Mouse (Mus musculus) neural tube, embryonic 11.5 days (tissue): ENCODE results near the gene Nipal1. TPM values are rescaled to one million over a fixed set of nuclear protein-coding genes. Genes with fewer than 3 reads are reported as not detected.

ENCODE experiments used
- ATAC-seq: fragments of 200-750 bp; cut with Nextera tagmentation; 2 replicates; pipeline ENCODE4 v1.8.0; 2017; ENCODE audit warnings: moderate number of reproducible peaks, mild to moderate bottlenecking, moderate TSS enrichment, moderate library complexity; ENCODE audit not compliant: insufficient read depth, low FRiP score, low TSS enrichment
- DNase-seq: peaks from one replicate; pipeline ENCODE4 v3.0.0-alpha.2; 2015; ENCODE audit warnings: low spot score
- H3K27ac ChIP-seq: fragments of 300-500 bp; sonication (generic); 2 replicates; pipeline ENCODE4 v1.5.1; 2014; ENCODE audit warnings: low read depth, mild to moderate bottlenecking, low read length
- H3K27me3 ChIP-seq: fragments of 300-500 bp; sonication (generic); 2 replicates; pipeline ENCODE4 v1.6.1; 2014; ENCODE audit warnings: mild to moderate bottlenecking, low read length, mixed read lengths; ENCODE audit not compliant: control insufficient read depth, insufficient read depth
- H3K36me3 ChIP-seq: fragments of 300-500 bp; sonication (generic); 2 replicates; pipeline ENCODE4 v1.6.1; 2014; ENCODE audit warnings: mild to moderate bottlenecking, low read length, moderate library complexity, mixed read lengths; ENCODE audit not compliant: control insufficient read depth, insufficient read depth
- H3K4me1 ChIP-seq: fragments of 300-500 bp; sonication (generic); 2 replicates; pipeline ENCODE4 v1.6.1; 2014; ENCODE audit warnings: low read length, mixed read lengths; ENCODE audit not compliant: control insufficient read depth, insufficient read depth
- H3K4me2 ChIP-seq: fragments of 300-500 bp; sonication (generic); 2 replicates; pipeline ENCODE4 v1.6.1; 2014; ENCODE audit warnings: low read depth, mild to moderate bottlenecking, moderate library complexity
- H3K4me3 ChIP-seq: fragments of 300-500 bp; sonication (generic); 2 replicates; pipeline ENCODE4 v1.5.1; 2014; ENCODE audit warnings: low read depth, low read length
- H3K9ac ChIP-seq: fragments of 300-500 bp; sonication (generic); 2 replicates; pipeline ENCODE4 v1.6.1; 2014; ENCODE audit warnings: mild to moderate bottlenecking, low read length
- H3K9me3 ChIP-seq: fragments of 300-500 bp; sonication (generic); 2 replicates; pipeline ENCODE4 v1.6.1; 2016; ENCODE audit warnings: low read length; ENCODE audit not compliant: control insufficient read depth
- WGBS: fragments of 180-500 bp; shearing (Covaris S2); extraction: QIAGEN DNeasy Blood & Tissue Kit; methylation state at CpG from one replicate; pipeline ENCODE4 v1.1.7; 2014; 5-methylcytosine and 5-hydroxymethylcytosine counted together
- polyA plus RNA-seq: library from polyadenylated mRNA; unstranded; fragments of >200 nt; fragmentation: Nextera tagmentation; extraction: Ambion mirVana; gene quantifications from 2 replicates; pipeline ENCODE4 v1.2.1, GENCODE M21; 2014

The Nipal1 gene
- polyA plus RNA-seq, 1 experiment from 2014 or later, result 0.56 TPM

- no peaks in the 10 kb centered on the region for H3K27me3 ChIP-seq
- DNase-seq, result no peak
- H3K36me3 ChIP-seq, result no peaks in the 10 kb centered on the region
- H3K9ac ChIP-seq, result no peak overlapping the region
- H3K27ac ChIP-seq, result no peak overlapping the region
- H3K9me3 ChIP-seq, result no peaks in the 10 kb centered on the region
- no peak overlapping the region for H3K4me2 ChIP-seq
- no peak for ATAC-seq
- H3K4me1 ChIP-seq, result no peaks in the 10 kb centered on the region
- no peak overlapping the region for H3K4me3 ChIP-seq
Measured at GRCm38 (mm10) chr5:72702202-72702601, 54.6 kb downstream of the Nipal1 start.

- H3K36me3 ChIP-seq, result no peaks in the 10 kb centered on the region
- H3K4me1 ChIP-seq, result no peaks in the 10 kb centered on the region
- no peak overlapping the region for H3K27ac ChIP-seq
- no peak overlapping the region for H3K4me2 ChIP-seq
- DNase-seq, result no peak
- no peak overlapping the region for H3K4me3 ChIP-seq
- no peaks in the 10 kb centered on the region for H3K27me3 ChIP-seq
- no peaks in the 10 kb centered on the region for H3K9me3 ChIP-seq
- H3K9ac ChIP-seq, result no peak overlapping the region
- WGBS, result 49% methylated on average over 10 of the region's 10 CpGs
- ATAC-seq, result no peak
Measured at GRCm38 (mm10) chr5:72706095-72706494, 58.5 kb downstream of the Nipal1 start.

GRCm38 (mm10) chr5:72706722-72707121 is 59.1 kb downstream of the Nipal1 start:
- Histone ChIP-seq H3K27me3 (no peaks in the 10 kb centered on the region), H3K9ac (no peak overlapping the region), H3K9me3 (no peaks in the 10 kb centered on the region), H3K4me3 (no peak overlapping the region), H3K4me2 (no peak overlapping the region), H3K4me1 (no peaks in the 10 kb centered on the region), H3K36me3 (no peaks in the 10 kb centered on the region), H3K27ac (no peak overlapping the region)
- ATAC-seq, result no peak
- 63% methylated on average over 10 of the region's 10 CpGs for WGBS
- no peak for DNase-seq

DNA sequence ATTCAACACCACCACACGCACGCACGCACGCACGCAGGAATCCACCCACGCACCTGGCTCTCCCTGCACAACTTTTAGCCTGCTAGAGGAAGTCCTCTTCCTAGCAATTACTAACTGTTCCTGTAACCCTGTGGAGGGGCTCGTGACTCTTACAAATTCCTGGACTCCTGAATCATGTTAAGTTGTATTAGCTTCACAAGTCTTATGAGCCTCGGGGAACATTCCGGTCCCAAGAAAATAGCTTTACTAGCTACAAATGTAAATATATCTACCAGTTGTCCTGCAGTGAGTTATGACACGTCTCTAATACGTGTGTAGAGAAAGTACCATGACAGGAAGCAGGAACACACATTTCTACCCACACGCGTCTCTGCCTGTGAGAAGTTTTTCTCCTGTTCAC is 61.9 kb downstream of the Nipal1 start:
- H3K27ac ChIP-seq, result no peak overlapping the region
- H3K4me3 ChIP-seq, result no peak overlapping the region
- no peaks in the 10 kb centered on the region for H3K4me1 ChIP-seq
- no peaks in the 10 kb centered on the region for H3K9me3 ChIP-seq
- no peak for ATAC-seq
- no peak overlapping the region for H3K9ac ChIP-seq
- H3K4me2 ChIP-seq, result no peak overlapping the region
- H3K36me3 ChIP-seq, result no peaks in the 10 kb centered on the region
- 87% methylated on average over 13 of the region's 13 CpGs for WGBS
- no peak for DNase-seq
- no peaks in the 10 kb centered on the region for H3K27me3 ChIP-seq

DNA sequence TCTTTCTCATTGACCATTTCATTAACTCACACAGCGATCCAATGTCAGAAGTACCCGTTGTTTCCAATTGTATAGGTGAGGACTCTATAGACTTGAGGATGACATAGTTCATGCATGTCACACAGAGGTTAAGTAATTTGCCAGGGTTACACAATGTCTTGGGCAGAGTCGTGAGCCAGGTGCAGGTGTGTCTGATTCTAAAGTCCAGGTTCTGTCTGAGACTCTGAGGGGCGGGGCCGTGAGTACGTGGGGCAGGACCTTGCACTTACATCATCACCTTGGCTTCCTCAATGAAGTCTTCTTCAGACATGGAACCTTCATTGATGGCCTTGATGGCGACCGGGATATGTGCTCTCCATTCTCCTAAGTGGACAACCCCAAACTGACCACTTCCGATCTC is 62.4 kb downstream of the Nipal1 start:
- Histone ChIP-seq H3K4me2 (no peak overlapping the region), H3K36me3 (no peaks in the 10 kb centered on the region), H3K4me1 (no peaks in the 10 kb centered on the region), H3K9ac (no peak overlapping the region), H3K4me3 (no peak overlapping the region), H3K9me3 (no peaks in the 10 kb centered on the region), H3K27ac (no peak overlapping the region), H3K27me3 (no peaks in the 10 kb centered on the region)
- WGBS, result 94% methylated on average over 9 of the region's 9 CpGs
- DNase-seq, result no peak
- no peak for ATAC-seq

- H3K9me3 ChIP-seq, result no peaks in the 10 kb centered on the region
- no peak overlapping the region for H3K4me3 ChIP-seq
- no peaks in the 10 kb centered on the region for H3K4me1 ChIP-seq
- H3K4me2 ChIP-seq, result no peak overlapping the region
- H3K27me3 ChIP-seq, result no peaks in the 10 kb centered on the region
- ATAC-seq (no peak), DNase-seq (peak; percentile 59)
- H3K27ac ChIP-seq, result no peak overlapping the region
- 30% methylated on average over 4 of the region's 4 CpGs for WGBS
- no peak overlapping the region for H3K9ac ChIP-seq
- no peaks in the 10 kb centered on the region for H3K36me3 ChIP-seq
Measured at GRCm38 (mm10) chr5:72710572-72711278, 63.1 kb downstream of the Nipal1 start.

DNA sequence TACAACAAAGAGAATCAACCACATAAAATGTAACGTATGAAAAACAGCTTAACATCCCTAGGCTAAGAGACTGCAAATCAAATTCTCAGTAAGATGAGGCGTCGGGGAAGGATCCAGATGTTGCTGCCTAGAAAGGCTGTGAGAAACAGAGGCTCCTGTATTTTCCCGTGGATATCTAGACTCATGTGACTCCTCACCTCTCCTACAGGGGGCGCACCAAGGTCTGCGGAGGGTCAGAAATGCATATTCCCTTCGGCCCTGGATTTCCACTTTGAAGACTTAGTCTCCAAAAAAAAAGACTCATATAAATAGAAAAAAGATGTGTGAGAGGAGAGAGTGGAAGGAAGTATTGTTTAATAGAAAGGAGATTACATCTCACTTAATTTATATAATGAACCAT is 73.0 kb downstream of the Nipal1 start:
- Histone ChIP-seq H3K9ac (no peak overlapping the region), H3K9me3 (no peaks in the 10 kb centered on the region), H3K4me1 (no peaks in the 10 kb centered on the region), H3K4me3 (no peak overlapping the region), H3K4me2 (no peak overlapping the region), H3K27ac (no peak overlapping the region), H3K27me3 (no peaks in the 10 kb centered on the region), H3K36me3 (no peaks in the 10 kb centered on the region)
- 63% methylated on average over 7 of the region's 7 CpGs for WGBS
- no peak for DNase-seq
- no peak for ATAC-seq

Other genes starting within 250 kb of the Nipal1 start
- 4.6 and 7.0 TPM in 2 replicates for gene Corin, start 143.3 kb upstream of the Nipal1 start, polyA plus RNA-seq
- gene Nfxl1, start 88.1 kb upstream of the Nipal1 start, polyA plus RNA-seq, result 24.1 and 26.2 TPM in 2 replicates
- gene Zar1, start 66.5 kb upstream of the Nipal1 start, polyA plus RNA-seq, result 1.1 and 1.3 TPM in 2 replicates
- 8.7 and 10.1 TPM in 2 replicates for gene Gm5868, start 60.2 kb upstream of the Nipal1 start, polyA plus RNA-seq
- not detected in 2 replicates for gene Cnga1, start 3.5 kb upstream of the Nipal1 start, polyA plus RNA-seq
- gene Txk, start 105.0 kb downstream of the Nipal1 start, polyA plus RNA-seq, result not detected in 2 replicates
- gene Tec, start 220.7 kb downstream of the Nipal1 start, polyA plus RNA-seq, result 6.8 and 7.8 TPM in 2 replicates